Mouse (Mus musculus) lung, embryonic 15.5 days (tissue): ENCODE measurements around the gene Tead1. TPM values are rescaled to one million over a fixed set of nuclear protein-coding genes. Genes with fewer than 3 reads are reported as not detected.
A peak's percentile ranks its signal among the peaks of the same experiment; 100 is the strongest.

Source experiments
- ATAC-seq: fragments of 200-750 bp; cut with Nextera tagmentation; 2 replicates; pipeline ENCODE4 v1.8.0; 2017; ENCODE audit warnings: moderate number of reproducible peaks, borderline replicate concordance; ENCODE audit not compliant: low FRiP score, low TSS enrichment; ENCODE audit errors: extremely low read depth
- H3K27ac ChIP-seq: fragments of 300-500 bp; sonication (generic); 2 replicates; pipeline ENCODE4 v1.5.1; 2015; ENCODE audit warnings: moderate library complexity, mild to moderate bottlenecking, inconsistent platforms
- H3K27me3 ChIP-seq: fragments of 300-500 bp; sonication (generic); 2 replicates; pipeline ENCODE4 v1.6.1; 2015; ENCODE audit warnings: inconsistent platforms
- H3K36me3 ChIP-seq: fragments of 300-500 bp; sonication (generic); 2 replicates; pipeline ENCODE4 v1.6.1; 2015; ENCODE audit warnings: inconsistent platforms
- H3K4me1 ChIP-seq: fragments of 300-500 bp; sonication (generic); 2 replicates; pipeline ENCODE4 v1.6.1; 2015; ENCODE audit warnings: inconsistent platforms
- H3K4me2 ChIP-seq: fragments of 300-500 bp; sonication (generic); 2 replicates; pipeline ENCODE4 v1.6.1; 2015; ENCODE audit warnings: inconsistent platforms, mild to moderate bottlenecking, moderate library complexity
- H3K4me3 ChIP-seq: fragments of 300-500 bp; sonication (generic); 2 replicates; pipeline ENCODE4 v1.5.1; 2015; ENCODE audit warnings: mild to moderate bottlenecking, inconsistent platforms
- H3K9ac ChIP-seq: fragments of 300-500 bp; sonication (generic); 2 replicates; pipeline ENCODE4 v1.6.1; 2015; ENCODE audit warnings: inconsistent platforms
- H3K9me3 ChIP-seq: fragments of 300-500 bp; sonication (generic); 2 replicates; pipeline ENCODE4 v1.6.1; 2016; ENCODE audit warnings: inconsistent platforms
- WGBS: fragments of 180-500 bp; shearing (Covaris S2); methylation state at CpG from one replicate; pipeline ENCODE4 v1.1.7; 2015; 5-methylcytosine and 5-hydroxymethylcytosine counted together
- polyA plus RNA-seq: library from polyadenylated mRNA; unstranded; fragments of >200 nt; fragmentation: Nextera tagmentation; extraction: Ambion mirVana; gene quantifications from 2 replicates; pipeline ENCODE4 v1.2.1, GENCODE M21; 2015

Tead1 gene
- polyA plus RNA-seq, 1 experiment from 2014 or later: 30.0 TPM

- Histone ChIP-seq H3K4me2 (no peak overlapping the region), H3K27ac (peak overlapping the region; percentile 12), H3K4me1 (peaks cover 16% of the 10 kb centered on the region; the same call in 1 of the 2 replicates), H3K4me3 (no peak overlapping the region), H3K9ac (no peak overlapping the region), H3K27me3 (no peaks in the 10 kb centered on the region), H3K9me3 (no peaks in the 10 kb centered on the region), H3K36me3 (peaks cover 28% of the 10 kb centered on the region; the same call in 1 of the 2 replicates)
- no peak for ATAC-seq
- 44% methylated on average over 7 of the region's 8 CpGs for WGBS
Observed at GRCm38 (mm10) chr7:112868551-112869465, 189.7 kb downstream of the Tead1 start.

GRCm38 (mm10) chr7:112871752-112872151 is 192.6 kb downstream of the Tead1 start:
- H3K9ac ChIP-seq: no peak overlapping the region
- 0 out of 2 replicates have a peak overlapping the region, but pooled peaks have one; percentile 17 for H3K27ac ChIP-seq
- H3K27me3 ChIP-seq: no peaks in the 10 kb centered on the region
- H3K36me3 ChIP-seq: peaks cover 31% of the 10 kb centered on the region
- H3K4me3 ChIP-seq: no peak overlapping the region
- no peak overlapping the region for H3K4me2 ChIP-seq
- H3K4me1 ChIP-seq: peaks cover 16% of the 10 kb centered on the region; the same call in 1 of the 2 replicates
- ATAC-seq: no peak
- H3K9me3 ChIP-seq: no peaks in the 10 kb centered on the region
- 57% methylated on average over 7 of the region's 7 CpGs for WGBS

GRCm38 (mm10) chr7:112872435-112873196 is 193.5 kb downstream of the Tead1 start:
- peaks cover 16% of the 10 kb centered on the region; the same call in 1 of the 2 replicates for H3K4me1 ChIP-seq
- H3K27me3 ChIP-seq: no peaks in the 10 kb centered on the region
- peaks cover 23% of the 10 kb centered on the region for H3K36me3 ChIP-seq
- no peak overlapping the region for H3K9ac ChIP-seq
- no peak for ATAC-seq
- 83% methylated on average over 9 of the region's 9 CpGs for WGBS
- no peaks in the 10 kb centered on the region for H3K9me3 ChIP-seq
- 0 out of 2 replicates have a peak overlapping the region, but pooled peaks have one; percentile 12 for H3K27ac ChIP-seq
- H3K4me3 ChIP-seq: no peak overlapping the region
- no peak overlapping the region for H3K4me2 ChIP-seq

- peaks cover 21% of the 10 kb centered on the region for H3K36me3 ChIP-seq
- ATAC-seq: no peak
- 78% methylated on average over 10 of the region's 10 CpGs for WGBS
- peaks cover 7% of the 10 kb centered on the region; the same call in 1 of the 2 replicates for H3K4me1 ChIP-seq
- no peaks in the 10 kb centered on the region for H3K27me3 ChIP-seq
- H3K4me2 ChIP-seq: no peak overlapping the region
- no peak overlapping the region for H3K9ac ChIP-seq
- H3K9me3 ChIP-seq: no peaks in the 10 kb centered on the region
- no peak overlapping the region for H3K27ac ChIP-seq
- no peak overlapping the region for H3K4me3 ChIP-seq
Observed at GRCm38 (mm10) chr7:112876128-112876527, 197.0 kb downstream of the Tead1 start.

GRCm38 (mm10) chr7:112883791-112884274 is 204.7 kb downstream of the Tead1 start:
- H3K27me3 ChIP-seq: no peaks in the 10 kb centered on the region
- H3K27ac ChIP-seq: peak overlapping the region; percentile 58; the same call in 1 of the 2 replicates
- H3K4me1 ChIP-seq: peaks cover 8% of the 10 kb centered on the region
- peak; percentile 69 for ATAC-seq
- H3K36me3 ChIP-seq: no peaks in the 10 kb centered on the region; the same call in 1 of the 2 replicates
- H3K4me3 ChIP-seq: no peak overlapping the region
- H3K9ac ChIP-seq: no peak overlapping the region
- H3K9me3 ChIP-seq: no peaks in the 10 kb centered on the region
- WGBS: 42% methylated on average over 8 of the region's 8 CpGs
- H3K4me2 ChIP-seq: no peak overlapping the region

GRCm38 (mm10) chr7:112885546-112885945 is 206.4 kb downstream of the Tead1 start:
- Histone ChIP-seq H3K4me2 (no peak overlapping the region), H3K9me3 (no peaks in the 10 kb centered on the region), H3K9ac (no peak overlapping the region), H3K27ac (no peak overlapping the region), H3K4me1 (peaks cover 8% of the 10 kb centered on the region), H3K27me3 (no peaks in the 10 kb centered on the region), H3K36me3 (no peaks in the 10 kb centered on the region; the same call in 1 of the 2 replicates), H3K4me3 (no peak overlapping the region)
- no peak for ATAC-seq
- 61% methylated on average over 8 of the region's 8 CpGs for WGBS

GRCm38 (mm10) chr7:112891883-112892282 is 212.8 kb downstream of the Tead1 start:
- WGBS: 85% methylated on average over 6 of the region's 6 CpGs
- peaks cover 28% of the 10 kb centered on the region for H3K36me3 ChIP-seq
- H3K4me1 ChIP-seq: no peaks in the 10 kb centered on the region
- ATAC-seq: no peak
- H3K4me2 ChIP-seq: no peak overlapping the region
- H3K27ac ChIP-seq: no peak overlapping the region
- H3K9ac ChIP-seq: no peak overlapping the region
- H3K4me3 ChIP-seq: no peak overlapping the region
- H3K9me3 ChIP-seq: no peaks in the 10 kb centered on the region
- no peaks in the 10 kb centered on the region for H3K27me3 ChIP-seq

GRCm38 (mm10) chr7:112892595-112892994 is 213.5 kb downstream of the Tead1 start:
- peaks cover 28% of the 10 kb centered on the region for H3K36me3 ChIP-seq
- no peak overlapping the region for H3K27ac ChIP-seq
- no peaks in the 10 kb centered on the region for H3K27me3 ChIP-seq
- no peak for ATAC-seq
- 72% methylated on average over 5 of the region's 5 CpGs for WGBS
- H3K4me1 ChIP-seq: no peaks in the 10 kb centered on the region
- H3K4me2 ChIP-seq: no peak overlapping the region
- H3K9ac ChIP-seq: no peak overlapping the region
- H3K9me3 ChIP-seq: no peaks in the 10 kb centered on the region
- no peak overlapping the region for H3K4me3 ChIP-seq

- 89% methylated on average over 2 of the region's 2 CpGs for WGBS
- Histone ChIP-seq H3K36me3 (peaks cover 47% of the 10 kb centered on the region), H3K27me3 (no peaks in the 10 kb centered on the region), H3K4me2 (no peak overlapping the region), H3K9me3 (no peaks in the 10 kb centered on the region), H3K27ac (no peak overlapping the region), H3K9ac (no peak overlapping the region), H3K4me3 (no peak overlapping the region), H3K4me1 (no peaks in the 10 kb centered on the region)
- ATAC-seq: no peak
Observed at GRCm38 (mm10) chr7:112896363-112896762, 217.2 kb downstream of the Tead1 start.

GRCm38 (mm10) chr7:112901710-112902109 is 222.6 kb downstream of the Tead1 start:
- WGBS: 82% methylated on average over 7 of the region's 7 CpGs
- Histone ChIP-seq H3K4me1 (no peaks in the 10 kb centered on the region), H3K9me3 (no peaks in the 10 kb centered on the region), H3K27ac (no peak overlapping the region), H3K9ac (no peak overlapping the region), H3K4me2 (no peak overlapping the region), H3K4me3 (no peak overlapping the region), H3K27me3 (no peaks in the 10 kb centered on the region), H3K36me3 (peaks cover 38% of the 10 kb centered on the region)
- no peak for ATAC-seq

- no peak overlapping the region for H3K4me3 ChIP-seq
- H3K4me2 ChIP-seq: no peak overlapping the region
- H3K9ac ChIP-seq: no peak overlapping the region
- no peaks in the 10 kb centered on the region for H3K27me3 ChIP-seq
- ATAC-seq: no peak
- H3K4me1 ChIP-seq: 0 out of 2 replicates have a peak, but pooled peaks cover 10% of the 10 kb centered on the region
- peaks cover 18% of the 10 kb centered on the region; the same call in 1 of the 2 replicates for H3K36me3 ChIP-seq
- H3K27ac ChIP-seq: no peak overlapping the region
- WGBS: 93% methylated on average over 5 of the region's 5 CpGs
- H3K9me3 ChIP-seq: no peaks in the 10 kb centered on the region
Observed at GRCm38 (mm10) chr7:112906848-112907247, 227.7 kb downstream of the Tead1 start.
